Mouse (Mus musculus): ENCODE measurements around the gene Intu.

The Intu gene

DNA sequence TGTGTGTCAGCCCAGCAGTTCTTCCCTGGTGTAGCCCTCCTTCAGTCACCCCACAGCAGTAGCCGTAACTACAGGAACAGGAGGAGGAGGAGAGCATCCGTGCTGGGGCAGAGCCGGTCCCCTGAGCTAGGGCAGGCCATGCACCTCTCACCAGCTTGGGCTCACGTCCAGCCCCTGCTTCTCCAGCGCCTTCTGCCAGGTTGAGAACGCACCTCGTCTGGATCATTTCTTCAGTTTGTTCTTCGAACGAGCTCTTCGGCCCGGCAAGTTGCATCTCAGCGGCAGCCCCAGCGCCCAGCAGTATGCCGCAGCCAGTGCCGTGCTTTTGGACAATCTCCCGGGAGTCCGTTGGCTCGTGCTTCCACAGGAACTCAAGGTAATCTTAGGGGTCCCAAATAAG, 152.1 kb downstream of the Intu start:
- DNase-seq (ENCODE audit: low spot score in 2 of 2) = no peak

DNA sequence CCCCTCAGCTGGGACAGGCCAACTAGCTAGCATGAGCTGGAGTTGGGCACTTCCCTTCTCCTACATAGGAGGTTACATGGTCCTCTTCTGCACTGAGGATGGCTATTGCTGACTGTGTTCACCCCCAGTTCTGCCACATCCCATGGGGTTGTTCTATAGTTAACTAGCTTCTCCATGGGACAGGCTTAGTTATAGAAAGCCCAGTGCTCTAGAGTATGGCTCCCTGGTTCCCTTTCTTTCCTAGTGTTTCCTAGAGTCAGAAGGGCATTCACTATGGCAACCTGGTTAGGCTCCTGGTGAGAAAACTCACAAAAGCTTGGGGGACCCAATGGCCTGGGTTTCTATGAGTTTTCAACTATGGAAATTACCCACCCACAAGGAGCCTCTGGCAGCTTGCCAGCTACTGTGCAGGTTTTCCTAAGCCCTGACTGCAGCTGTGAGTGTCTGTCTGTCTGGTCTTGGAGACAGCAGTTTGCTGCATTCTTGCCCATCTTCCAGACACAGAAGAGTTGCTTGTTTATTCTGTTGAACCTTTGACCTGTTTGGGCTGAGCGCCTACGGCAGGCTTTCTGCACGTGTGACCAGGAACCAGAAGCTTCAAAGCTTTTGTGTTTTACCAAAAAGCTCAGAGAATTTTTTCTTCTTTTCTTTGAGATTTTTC, 154.9 kb downstream of the Intu start:
- no peak for DNase-seq (ENCODE audit: low spot score in 2 of 2)

DNA sequence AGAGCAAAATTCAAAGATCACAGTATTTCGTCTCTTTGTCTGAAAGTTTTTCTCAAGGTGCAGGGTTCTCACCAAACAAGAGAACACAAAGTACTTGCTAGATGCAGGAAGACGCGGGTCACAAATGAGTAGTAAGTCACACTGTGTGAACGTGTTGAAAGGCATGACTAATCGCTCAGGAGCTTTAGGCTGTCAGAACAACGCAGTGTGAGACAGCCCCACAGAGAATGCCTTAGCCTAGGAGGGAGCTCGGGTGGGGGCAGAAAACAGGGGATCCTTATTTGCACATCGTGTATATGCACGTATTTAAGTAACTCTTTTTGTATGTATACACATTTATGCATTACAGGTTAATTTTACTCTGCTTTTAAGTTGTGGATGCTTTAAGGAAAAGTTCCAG, 155.8 kb downstream of the Intu start:
- no peak for DNase-seq (ENCODE audit: low spot score in 2 of 2)

DNA sequence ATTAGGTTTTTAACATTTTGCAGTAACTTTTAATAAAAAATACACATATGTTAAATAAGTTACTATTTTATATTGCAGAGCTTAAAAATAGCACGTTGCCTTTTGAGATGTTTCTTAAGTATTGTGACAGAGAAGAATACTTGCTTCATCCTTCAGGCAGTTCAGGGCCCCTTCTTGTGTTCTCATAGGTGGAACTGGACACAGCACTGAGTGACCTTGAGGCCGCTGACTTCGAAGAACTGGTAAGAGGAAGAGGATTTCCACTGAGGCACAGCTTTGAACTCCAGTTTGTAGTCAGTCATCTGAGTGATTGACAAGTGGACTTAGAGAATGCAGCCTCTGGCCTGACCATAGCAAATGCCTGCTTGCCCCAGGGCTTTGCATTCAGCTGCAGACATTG, 156.5 kb downstream of the Intu start:
- DNase-seq (ENCODE audit: low spot score in 2 of 2) = no peak

DNA sequence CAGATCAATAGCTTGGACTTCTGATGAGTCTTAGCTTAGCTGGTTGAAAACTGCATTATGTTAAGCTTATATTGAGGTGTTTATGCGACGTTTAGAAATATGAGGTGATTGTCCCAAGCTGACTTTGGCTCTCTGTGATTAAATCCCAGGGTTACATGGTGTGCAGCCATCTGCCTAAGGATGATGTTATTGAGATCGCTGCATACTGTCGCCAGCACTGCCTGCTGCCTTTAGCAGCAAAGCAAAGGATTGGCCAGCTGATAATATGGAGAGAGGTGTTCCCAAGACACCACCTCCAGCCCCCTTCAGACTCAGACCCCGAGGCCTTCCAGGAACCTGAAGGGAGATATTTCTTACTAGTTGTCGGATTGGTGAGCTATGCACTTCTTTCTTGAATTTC, 160.5 kb downstream of the Intu start:
- DNase-seq (ENCODE audit: low spot score in 2 of 2) = no peak

DNA sequence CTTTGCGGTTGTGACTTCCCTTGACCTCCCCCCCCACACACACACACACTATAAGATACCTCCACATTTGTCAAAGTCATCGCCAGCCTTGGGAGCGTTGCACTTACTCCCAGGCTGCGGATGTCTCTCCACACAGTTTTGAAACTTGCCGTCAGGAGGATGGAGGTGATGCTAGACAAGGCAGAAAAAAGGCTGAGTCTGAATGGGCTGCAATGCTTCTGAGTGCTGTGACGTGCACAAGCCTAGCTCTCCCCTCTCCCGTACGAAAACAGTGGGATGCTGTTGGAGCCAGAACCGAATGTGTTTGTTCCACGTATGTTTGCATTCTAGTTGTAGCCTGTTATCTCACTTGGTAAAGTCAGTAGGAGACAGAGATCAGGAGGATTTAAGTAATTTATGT, 162.3 kb downstream of the Intu start:
- no peak for DNase-seq (ENCODE audit: low spot score in 2 of 2)

DNA sequence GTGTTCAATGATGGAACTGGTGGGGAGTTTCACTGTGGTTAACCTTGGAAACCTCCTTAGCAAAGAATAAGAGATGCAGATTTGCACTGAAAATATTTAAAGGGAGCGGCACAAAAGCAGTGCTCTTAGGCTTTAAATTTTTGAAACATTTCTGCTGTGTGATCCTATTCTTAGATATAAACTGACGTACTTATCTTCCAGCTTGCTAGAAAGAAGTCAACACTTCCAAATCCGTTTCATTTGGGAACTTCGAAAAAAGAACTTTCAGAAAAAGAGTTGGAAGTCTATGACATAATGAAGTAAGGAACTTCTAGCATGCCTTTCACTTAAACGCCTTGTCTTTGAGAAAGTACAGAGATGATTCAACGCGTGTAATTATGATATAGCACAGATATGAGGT, 162.9 kb downstream of the Intu start:
- DNase-seq (ENCODE audit: low spot score in 2 of 2) = no peak

DNA sequence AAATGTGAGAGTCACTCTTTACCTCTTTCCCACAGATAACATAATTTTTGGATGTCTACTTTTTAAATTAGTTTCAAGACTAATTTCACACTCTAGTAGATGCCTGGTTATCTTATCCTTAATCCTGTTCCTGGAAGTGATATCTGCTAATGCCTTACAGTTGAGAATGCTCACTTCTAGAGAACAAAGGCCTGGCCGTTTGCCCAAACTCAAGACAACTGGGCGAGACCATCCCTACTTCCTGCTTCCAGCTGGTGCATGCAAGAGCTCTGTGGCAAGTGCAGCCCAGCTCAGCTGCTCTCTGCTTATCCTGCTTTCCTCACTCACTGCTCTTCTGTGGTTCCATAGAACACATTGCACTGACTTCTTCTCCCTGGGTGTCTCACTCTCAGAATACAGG, 163.4 kb downstream of the Intu start:
- no peak for DNase-seq (ENCODE audit: low spot score in 2 of 2)

DNA sequence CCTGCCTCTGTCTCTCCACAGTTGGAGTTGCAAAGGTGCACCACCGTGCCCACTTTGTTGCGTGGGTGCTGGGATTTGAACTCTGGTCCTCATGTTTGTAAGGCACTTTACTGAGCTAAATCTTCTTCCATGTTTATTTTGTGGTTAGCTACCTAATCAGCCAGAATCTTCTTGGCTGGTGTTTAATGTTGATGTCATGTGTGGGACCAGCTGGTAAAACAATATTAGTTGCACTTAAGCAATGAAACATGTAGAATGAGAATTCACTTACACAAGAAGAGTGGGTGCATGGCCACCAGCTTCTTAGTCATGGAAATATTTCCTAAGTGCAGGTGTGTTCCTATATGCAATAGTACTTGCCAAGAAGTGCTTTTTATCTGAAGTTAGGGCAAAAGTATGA, 164.1 kb downstream of the Intu start:
- no peak for DNase-seq (ENCODE audit: low spot score in 2 of 2)

DNA sequence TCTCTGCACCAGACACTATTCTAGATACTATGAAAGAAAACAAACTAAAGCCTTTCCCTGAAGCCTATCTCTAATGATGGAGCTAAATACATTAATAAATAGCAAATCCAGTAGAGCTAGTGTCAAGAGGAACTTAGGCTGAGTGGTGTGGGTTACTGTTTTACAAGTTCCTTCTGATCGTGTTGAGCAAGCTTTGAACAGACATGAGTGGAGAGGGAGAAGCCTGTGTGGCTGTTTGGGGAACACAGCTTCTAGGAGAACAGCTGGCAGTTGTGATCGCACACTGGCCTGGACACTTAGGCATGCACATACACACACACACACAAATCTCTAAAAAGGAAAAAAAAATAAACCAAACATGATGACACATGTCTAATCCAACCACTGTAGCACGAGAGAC, 167.7 kb downstream of the Intu start:
- DNase-seq (ENCODE audit: low spot score in 2 of 2) = no peak

DNA sequence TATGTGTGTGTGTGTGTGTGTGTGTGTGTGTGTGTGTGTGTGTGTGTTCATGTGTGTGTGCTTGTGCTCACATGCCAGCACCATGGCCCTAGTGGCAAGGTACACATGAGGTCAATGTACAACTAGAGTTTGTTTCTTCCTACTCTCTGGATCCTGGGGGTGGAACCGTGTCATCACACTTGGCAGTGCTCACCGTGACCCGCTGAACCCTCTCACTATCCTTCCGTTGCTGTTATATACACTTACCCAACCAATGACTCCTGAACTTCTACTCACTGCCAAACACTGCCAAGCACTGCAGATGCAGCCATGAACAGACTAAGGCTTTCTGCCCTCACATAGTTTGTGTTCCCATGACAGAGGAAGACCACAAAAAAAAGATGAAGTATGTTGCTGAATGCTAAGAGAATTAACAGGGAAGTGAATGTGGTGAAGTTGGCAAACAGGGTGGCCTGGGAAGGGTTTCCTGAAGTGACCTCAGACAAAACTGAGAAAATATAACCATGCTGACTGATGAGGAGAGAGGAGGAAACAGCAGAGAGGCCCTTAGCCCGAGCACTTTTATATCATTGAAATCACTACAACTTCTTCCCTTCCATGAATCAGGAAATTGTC, 173.8 kb downstream of the Intu start:
- no peak for DNase-seq (ENCODE audit: low spot score in 2 of 2)

DNA sequence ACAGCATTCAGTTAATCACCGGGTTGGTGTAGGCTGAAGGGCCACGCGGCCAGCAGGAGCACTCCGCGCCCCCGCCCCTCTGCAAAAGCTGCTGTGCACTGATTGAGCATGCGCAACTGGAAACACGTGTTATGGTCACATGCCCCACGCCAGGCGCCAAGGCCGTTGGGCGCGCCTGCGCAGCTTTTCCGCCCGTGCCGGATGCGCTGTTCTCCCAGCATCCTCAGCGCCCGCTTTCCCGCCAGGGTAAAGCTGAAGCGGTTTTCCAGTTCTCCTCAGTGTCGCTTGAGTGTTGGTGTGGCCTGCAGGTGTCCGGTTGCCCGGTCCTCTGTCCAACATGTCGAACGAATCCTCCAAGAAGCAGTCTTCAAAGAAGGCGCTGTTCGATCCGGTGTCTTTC, 177.6 kb downstream of the Intu start, which contains the start of gene Slc25a31:
Slc25a31 (plus strand) TSS at position 201 of the 400 bp plus-strand sequence.
- DNase-seq (ENCODE audit: low spot score in 2 of 2) = no peak

DNA sequence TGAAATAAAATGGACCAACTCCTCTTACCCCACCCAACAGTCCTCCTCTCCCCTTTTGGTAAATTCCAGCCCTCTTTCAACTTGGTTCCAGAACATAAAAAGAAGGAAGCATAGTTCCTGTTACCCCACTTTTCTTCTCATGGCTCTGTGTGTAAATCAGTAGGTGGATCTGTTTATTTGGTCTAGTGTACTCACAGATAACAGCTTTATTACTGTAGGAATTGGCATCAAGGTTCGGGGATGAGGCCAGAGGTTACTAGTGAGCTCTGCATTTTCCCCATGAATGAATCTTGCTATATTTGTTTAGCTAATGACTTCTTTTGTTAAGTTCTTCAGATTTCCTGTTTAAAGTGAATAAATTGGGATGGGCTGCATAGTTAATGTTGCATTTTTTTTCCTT, 185.0 kb downstream of the Intu start:
- no peak for DNase-seq (ENCODE audit: low spot score in 2 of 2)

DNA sequence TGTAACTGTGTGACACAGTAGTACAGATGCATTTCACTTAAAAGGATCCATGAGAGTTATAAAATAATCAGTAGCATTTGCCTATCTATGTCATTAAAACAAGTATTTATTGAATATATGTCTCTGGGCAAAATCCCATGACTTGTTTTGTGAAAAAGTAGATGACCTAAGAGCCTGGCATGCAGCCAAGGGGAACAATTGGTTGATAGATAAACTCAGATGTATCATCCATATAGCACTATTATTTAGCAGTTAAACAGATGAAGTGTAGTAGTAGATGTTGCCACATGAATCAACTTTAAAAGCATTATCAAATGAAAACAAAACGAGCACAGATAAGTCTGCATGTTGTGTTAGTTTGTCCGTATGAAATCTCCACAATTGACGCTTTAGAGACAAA, 187.9 kb downstream of the Intu start:
- DNase-seq (ENCODE audit: low spot score in 2 of 2) = no peak

DNA sequence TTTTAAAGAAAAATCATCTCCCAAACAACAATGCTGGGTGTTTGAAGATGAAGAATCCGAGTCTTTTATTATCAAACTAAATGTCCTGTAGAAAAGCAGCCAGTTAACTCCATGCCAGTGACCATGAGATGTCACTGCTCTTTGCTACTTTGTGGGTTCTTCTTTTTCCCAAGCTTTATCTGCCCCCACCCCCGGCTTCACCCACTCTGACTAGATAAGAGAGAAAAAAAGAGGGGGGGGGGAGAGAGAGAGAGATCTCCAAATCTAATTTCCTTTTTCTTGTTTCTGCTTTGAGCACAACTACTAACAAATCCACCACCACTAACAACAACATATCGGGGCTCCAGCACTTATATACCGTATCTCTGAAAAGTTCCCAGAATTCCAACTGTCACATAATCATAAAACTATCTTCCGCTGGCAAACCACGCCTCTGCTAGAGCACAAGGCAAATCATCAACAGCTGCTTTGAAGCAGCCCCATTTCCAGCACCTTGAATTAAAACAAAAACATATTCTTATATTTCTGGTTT, 207.4 kb downstream of the Intu start:
- DNase-seq (ENCODE audit: low spot score in 2 of 2) = no peak

DNA sequence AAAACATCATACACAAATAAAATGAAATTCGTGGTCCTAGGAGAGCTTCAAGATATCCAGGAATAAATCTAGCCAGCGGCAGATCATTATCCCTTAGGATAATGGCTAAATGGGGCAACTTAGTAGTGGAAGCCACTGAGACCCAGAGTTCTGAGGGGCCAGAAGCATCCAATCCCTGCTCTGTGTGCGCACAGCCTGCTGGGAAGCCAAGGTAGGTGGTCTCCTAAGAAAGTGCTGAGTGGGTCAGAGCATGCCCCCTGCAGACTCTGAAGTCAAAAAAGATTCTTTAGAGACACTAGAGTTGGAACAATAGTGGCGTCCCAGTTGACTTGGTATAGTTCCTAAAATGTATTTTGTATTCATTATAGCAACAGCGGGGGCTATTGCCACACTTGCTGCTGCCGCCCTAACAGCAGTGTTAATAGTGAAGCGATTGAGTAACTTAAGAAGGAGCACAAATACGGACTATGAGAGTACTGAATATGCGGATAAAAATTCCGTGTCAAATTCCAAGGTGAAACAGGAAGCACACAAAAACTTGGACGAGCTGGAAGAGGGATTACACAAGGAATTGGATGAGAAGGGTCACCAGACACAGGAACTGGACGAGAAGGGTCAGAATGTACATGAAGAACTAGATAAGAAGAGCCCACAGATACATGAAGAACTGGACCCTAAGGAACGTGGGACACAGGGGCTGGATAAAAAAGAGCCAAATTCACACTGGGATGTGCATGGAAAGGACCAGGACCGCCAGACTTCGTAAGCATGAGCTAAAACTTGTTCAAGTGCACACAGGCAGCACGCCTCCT, 213.1 kb downstream of the Intu start, which contains the start of gene Hspa4l:
Hspa4l (plus strand) TSS at position 472 of the 812 bp plus-strand sequence.
- no peak for DNase-seq (ENCODE audit: low spot score in 2 of 2)

DNA sequence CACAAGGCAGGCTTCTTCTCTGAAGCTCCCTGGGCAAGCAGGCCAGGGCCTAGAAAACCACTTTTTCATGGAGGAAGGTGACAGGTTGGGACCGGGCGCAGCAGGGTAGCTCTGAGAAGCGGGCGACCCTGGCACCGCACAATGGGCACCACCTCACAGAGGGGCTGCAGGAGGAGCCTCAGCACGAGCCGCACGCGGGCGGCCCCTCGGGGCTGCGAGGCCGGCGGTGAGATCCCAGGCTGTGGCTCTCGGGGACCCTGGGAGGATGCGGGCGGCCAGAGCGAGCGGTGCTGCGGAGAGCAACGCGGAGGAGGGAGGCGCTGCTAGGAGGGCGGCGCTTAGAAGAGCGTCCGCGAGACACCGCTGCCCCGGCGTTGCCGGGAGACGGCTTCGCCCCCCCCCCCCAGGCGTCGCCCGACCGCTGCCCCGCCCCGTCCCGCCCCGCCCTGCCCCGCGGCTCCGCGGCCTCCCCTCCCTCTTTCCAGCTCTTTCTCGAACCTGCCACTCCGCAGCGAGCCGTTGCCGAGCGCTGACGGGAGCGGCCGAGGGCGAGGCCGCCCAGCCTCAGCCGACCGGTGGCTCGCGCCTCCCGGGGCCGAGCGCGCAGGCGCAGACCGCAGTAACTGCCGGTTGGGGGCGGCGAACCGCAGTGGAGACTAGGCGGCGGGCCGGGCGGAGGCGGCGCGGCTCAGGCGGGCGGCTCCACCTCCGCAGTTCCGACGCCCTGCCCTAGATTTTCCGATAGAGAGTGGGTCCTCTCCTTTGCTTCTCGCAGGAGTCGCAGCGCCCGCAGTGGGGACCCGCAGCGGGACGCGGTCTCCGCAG, 214.0 kb downstream of the Intu start:
- DNase-seq (ENCODE audit: low spot score in 2 of 2) = peak; percentile 86 to 87

DNA sequence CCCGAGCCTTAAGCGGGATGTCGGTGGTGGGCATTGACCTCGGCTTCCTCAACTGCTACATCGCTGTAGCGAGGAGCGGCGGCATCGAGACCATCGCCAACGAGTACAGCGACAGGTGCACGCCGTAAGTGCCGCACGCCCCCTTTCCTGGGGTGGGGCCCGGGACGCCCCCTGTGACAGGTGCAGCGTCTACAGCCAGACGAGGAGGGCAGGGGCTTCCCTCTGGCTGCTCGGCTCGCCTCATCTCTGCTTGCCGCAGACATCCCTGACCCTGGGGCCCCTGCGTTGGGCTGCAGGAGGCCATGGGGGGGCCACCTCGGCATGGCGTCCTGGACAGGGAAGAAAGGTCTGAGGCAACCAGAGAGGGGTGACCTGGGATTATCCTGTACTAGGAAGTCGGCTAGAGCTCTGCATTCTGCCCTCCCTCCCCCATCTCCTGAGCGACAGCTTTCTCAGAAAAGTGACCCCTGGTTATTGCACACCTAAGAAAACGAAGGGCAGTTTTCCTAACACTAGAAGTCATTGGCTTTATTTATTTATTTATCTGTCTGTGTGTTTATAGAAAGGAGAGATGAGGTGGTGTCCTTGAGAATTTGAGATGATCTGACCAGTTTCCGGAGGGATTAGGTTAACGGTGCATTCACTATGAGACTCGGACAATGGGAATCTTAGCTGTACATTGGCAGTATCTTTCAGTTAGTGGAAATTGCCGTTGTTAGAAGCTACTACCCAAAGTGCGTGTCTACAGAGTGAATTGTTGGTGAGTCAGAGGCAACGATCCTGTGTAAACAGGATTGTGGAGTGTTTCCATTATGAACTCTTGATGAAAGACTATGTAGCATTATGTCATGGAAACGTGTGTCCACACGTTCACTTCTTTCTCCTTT, 214.8 kb downstream of the Intu start:
- DNase-seq (ENCODE audit: low spot score in 2 of 2) = peak in 1 of 2 experiments; percentile 22
